Mouse (Mus musculus) gastrocnemius, adult 2 months (tissue): ENCODE measurements at regions not wholly inside any gene's neighbourhood (a gene's known extent, or its start where the extent isn't known, plus 50 kb on each side); places are given as distances from the start of the nearest gene placed in this dataset.

Source experiments
- DNase-seq: peaks from one replicate; pipeline ENCODE4 v3.0.0; 2022
- H3K27ac ChIP-seq: fragments of 200-600 bp; 2 replicates; pipeline ENCODE4 v1.8.1; 2022; ENCODE audit warnings: mild to moderate bottlenecking
- H3K4me3 ChIP-seq: fragments of 200-600 bp; 2 replicates; pipeline ENCODE4 v1.8.1; 2022; ENCODE audit warnings: mild to moderate bottlenecking, moderate library complexity
- CTCF ChIP-seq: fragments of 200-600 bp; IDR thresholded peaks from 2 replicates; pipeline ENCODE4 v1.8.1; 2022; ENCODE audit warnings: antibody characterized with exemption, mild to moderate bottlenecking, moderate library complexity
- intact Hi-C: fragments of 180-260 bp; cut with DNase I; formaldehyde crosslinking; loops from one replicate; pipeline ENCODE4 v1.15.1; 2025

DNA sequence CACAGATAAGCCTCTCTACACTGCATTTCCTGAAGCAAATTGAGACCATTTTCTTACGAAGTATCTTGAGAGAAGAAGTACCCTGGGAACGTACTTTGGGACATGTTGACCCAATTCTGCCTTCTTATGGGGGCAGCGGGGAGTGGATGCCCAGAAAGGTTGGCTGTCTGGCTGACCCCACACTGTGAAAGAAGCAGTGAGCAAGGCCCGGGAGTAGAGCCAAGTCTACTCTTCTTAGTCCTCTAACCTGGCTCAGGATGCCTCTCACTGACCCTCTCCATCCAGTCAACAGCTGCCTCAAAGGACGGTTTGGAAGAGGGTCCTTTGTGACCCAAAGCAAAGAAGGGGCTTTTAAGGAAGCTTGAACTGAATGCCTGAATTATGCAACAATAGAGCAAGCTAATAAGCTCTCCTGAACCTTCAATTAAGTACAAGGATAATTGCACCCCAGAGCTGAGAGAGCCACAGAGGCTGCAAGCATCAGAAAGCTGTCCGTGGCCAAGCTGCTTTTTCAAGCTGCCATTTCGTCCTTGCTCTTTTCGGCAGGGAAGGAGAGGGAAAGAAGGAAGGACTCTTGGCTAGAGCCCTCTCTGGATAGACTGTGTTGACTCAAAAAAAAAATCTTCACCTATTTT lies 70.3 kb downstream of the Pctp start:
- no peak for TF ChIP-seq CTCF
- DNase-seq: peak; percentile 19
- Histone ChIP-seq H3K27ac (no peak overlapping the region), H3K4me3 (no peak overlapping the region)
- intact Hi-C loops: no loop called here

DNA sequence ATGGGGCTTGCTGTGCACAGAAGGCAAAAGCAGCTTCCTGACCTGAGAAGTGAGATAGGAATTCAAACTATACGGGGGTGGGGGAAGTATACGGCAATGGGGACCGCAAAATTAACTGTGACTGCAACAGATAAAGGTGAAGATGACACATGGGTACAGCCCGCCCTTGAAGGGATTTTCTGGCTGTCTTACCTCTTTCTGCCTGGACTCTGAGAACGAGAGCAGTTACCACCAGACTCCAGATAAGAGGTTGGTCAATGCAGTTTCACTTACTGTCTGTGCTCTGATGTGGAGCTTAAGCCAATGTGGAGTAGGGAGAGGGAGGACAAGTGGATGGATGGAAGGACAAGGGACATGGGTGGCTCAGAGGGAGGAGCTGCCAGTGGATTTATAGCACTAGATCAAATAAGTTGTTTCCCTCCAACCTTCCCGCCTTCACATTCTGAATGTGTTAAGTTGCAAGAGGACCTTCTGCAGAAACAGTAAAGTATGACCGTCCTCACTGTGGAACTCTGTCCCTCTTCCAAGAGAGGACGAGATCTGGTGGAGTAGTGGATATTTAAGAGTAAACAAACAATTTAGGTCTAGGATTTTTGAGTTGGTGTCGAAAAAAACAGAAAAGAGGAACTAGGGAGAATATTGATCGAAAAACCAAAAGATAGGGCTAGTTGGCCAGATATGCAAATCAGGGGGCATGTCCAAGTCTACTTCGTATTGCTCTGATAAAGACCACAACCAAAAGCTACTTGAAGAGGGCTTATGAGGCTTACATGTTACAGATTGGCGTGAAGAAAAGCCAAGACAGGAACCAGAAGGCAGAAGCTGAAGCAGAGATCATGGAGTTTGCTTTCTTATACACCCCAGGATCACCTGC lies 73.3 kb downstream of the Pctp start:
- intact Hi-C loops: loop anchor here (10.0 kb wide), 3 partner anchors 205 to 505 kb away; no protein-coding TSS in a partner anchor

DNA sequence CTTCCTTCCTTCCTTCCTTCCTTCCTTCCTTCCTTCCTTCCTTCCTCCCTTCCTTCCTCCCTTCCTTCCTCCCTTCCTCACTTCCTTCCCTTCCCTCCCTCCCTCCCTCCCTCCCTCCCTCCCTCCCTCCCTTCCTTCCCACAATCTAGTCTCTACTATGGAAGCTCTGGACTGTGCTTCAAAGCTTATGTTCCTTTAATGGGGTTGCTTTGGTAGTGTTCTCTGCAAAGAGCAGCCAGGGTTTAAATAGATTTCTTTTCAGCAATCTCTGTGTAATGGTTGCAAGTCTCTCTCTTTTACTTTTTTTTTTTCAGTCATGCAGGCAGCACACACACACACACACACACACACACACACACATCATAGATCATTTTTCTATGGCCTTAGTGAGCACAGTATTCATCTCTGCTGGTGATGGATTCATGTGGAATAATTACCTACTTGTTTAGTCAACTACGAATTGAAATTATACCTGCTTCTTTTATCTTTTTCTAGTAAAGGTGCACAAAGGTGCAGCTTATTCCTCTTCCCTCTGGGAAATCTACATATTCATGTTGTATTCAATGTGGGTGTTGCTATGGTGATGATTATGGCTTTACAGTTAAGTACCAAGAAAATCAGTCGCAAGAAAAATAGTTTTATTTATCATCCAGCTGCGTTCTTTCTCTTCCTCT lies 75.1 kb downstream of the Pctp start:
- TF ChIP-seq CTCF: no peak
- H3K4me3 ChIP-seq: no peak overlapping the region
- H3K27ac ChIP-seq: no peak overlapping the region
- intact Hi-C loops: loop anchor here (10.0 kb wide), 3 partner anchors 203 to 503 kb away; no protein-coding TSS in a partner anchor
- no peak for DNase-seq

More for the DNA sequence above, 73.3 kb downstream of the Pctp start:
- H3K4me3 ChIP-seq: no peak overlapping the region
- TF ChIP-seq CTCF: no peak
- no peak overlapping the region for H3K27ac ChIP-seq
- no peak for DNase-seq

DNA sequence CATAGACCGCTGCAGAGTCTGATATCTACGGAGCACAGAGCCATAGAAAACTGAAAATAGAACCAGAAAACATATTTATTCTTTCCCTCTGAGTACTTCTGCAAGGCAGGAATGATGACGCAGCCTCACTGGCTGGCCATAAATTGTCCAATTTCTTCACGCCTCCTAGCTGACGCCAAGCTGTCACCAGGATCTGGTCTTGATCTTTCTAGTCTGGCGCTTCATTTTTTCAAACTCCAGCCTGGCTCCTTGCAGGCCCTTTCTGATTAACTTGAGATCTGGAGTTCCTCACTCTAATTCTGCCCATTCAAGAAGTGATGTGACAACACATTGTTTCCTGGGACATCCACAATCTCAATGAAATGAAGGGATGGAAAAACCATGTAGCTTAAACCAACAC lies 80.1 kb downstream of the Pctp start:
- intact Hi-C loops: loop anchor here (10.0 kb wide), 3 partner anchors 198 to 498 kb away; no protein-coding TSS in a partner anchor
- TF ChIP-seq CTCF: no peak
- no peak for DNase-seq
- Histone ChIP-seq H3K4me3 (no peak overlapping the region), H3K27ac (no peak overlapping the region)

DNA sequence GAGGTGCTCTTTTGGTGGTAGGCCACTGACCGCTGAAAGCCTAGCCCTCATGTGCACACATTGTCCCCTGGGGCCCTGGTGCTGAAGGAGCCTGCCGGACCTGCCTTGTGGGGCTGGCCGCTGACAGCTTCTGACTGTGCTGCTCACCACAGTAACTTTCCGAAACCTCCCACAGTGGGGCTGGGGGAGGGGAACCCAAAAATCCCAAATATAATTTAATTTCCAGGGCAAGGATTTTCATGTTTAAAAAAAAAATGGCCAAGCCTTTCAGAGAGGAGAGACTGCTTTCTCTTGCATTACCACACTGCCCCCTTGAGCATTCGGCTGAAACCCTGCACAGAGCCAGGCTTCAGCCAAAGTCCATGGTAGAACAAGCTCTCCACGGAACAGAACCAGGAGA lies 81.5 kb downstream of the Pctp start:
- intact Hi-C loops: loop anchor here (10.0 kb wide), 3 partner anchors 196 to 496 kb away; no protein-coding TSS in a partner anchor
- peak; percentile 65 for TF ChIP-seq CTCF
- peak; percentile 45 for DNase-seq
- H3K27ac ChIP-seq: no peak overlapping the region
- no peak overlapping the region for H3K4me3 ChIP-seq

DNA sequence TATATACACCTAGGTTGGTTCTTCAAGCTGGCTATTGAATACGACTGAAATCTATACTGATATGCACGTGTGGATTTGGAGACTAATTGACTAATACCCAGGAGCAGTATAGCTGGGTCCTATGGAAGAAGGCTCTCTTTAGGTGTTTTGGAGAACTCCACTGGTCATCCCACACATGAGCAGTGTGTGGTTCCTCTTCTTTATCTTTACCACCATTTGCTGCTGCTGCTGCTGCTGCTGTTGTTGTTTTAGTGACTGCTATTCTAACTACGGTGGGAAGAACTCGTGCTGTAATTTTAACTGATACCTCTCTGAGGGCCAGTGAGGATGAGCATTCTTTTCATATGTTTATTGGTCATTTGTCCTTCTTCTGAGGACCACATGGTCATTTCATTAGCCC lies 86.9 kb downstream of the Pctp start:
- intact Hi-C loops: no loop called here
- no peak for DNase-seq
- H3K27ac ChIP-seq: no peak overlapping the region
- no peak for TF ChIP-seq CTCF
- H3K4me3 ChIP-seq: no peak overlapping the region

DNA sequence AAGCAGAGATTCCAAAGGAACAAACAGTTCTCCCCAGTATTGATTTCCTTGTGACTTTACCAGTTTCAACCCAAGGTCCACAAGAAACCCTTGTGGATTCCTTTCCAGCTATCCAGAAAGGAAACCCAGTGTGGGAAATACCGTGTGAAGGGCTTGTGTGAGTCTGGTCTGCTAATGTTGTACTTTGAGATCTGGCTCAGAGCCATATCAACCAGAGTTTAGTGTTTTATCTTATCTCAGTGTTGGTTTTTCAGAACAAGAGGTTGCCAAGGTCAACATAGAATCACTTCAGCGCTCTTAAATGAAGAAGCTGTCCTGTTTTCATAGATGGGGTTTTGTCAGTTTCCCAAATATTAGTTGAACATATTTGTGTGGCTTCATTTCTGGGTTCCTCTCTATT lies 88.1 kb downstream of the Pctp start:
- intact Hi-C loops: no loop called here
- TF ChIP-seq CTCF: no peak
- DNase-seq: no peak
- Histone ChIP-seq H3K4me3 (no peak overlapping the region), H3K27ac (no peak overlapping the region)

DNA sequence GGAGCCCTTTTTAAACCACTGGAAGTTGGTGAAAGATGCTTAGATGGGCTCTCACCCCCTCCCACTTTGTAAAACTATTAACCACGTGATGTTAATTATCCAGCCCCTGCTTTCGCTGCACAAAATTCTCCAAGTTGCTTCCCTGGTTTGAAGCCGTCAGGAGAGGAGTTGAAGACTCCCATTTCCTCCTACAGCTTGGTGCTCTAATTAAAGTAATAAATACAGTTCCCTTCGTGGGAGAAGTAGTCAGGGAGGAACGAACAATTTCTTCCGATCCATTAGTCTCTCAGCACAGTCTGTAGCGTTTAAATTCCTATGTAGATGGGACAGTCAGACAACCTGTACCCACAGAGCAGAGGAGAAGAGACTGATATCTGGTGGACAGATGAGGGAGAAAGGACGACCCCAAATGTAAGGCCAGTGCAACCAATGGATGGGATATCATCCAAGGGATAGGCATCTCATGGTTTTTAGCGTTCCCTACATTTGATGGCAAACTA lies 101.4 kb downstream of the Pctp start:
- H3K27ac ChIP-seq: no peak overlapping the region
- DNase-seq: no peak
- intact Hi-C loops: no loop called here
- TF ChIP-seq CTCF: no peak
- H3K4me3 ChIP-seq: no peak overlapping the region

DNA sequence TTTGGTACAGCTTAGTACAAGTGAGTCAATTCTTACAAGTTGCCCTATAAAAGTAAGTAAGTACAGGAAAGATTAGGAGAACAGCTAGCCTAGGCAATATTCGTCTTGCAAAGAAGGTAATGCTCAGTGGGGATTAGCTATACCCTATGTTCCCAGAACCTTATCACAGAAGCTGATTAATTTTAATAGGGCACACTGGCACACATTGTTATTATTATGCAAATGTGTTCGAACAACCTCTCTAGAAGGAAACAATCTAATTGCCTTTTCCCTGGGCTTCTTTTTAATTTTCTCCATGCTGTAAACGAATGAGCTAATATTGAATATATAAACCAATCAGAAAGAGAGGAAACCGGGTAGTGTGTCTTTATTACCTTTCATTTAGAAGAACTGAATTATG lies 104.2 kb downstream of the Pctp start:
- TF ChIP-seq CTCF: no peak
- H3K4me3 ChIP-seq: no peak overlapping the region
- H3K27ac ChIP-seq: no peak overlapping the region
- no peak for DNase-seq
- intact Hi-C loops: no loop called here

DNA sequence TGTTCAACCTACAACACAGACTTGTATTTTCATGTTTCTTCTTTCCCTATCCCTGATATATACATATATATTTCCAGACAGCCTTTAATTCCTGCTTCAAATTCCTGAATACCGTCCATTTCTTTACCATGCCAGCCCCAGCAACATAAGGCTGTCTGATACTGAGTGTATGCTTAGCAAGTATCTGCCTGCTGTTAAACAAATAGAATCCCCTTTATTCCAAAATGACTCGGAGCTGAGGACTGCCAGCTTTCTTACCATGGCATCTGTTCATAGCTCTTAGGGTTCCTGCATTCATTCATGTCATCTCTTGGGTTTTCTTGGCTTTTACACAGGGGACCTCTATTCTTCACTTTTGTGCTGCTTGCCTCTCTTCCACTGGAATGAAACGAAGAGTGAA lies 105.8 kb downstream of the Pctp start:
- Histone ChIP-seq H3K4me3 (no peak overlapping the region), H3K27ac (no peak overlapping the region)
- TF ChIP-seq CTCF: no peak
- intact Hi-C loops: no loop called here
- DNase-seq: no peak

DNA sequence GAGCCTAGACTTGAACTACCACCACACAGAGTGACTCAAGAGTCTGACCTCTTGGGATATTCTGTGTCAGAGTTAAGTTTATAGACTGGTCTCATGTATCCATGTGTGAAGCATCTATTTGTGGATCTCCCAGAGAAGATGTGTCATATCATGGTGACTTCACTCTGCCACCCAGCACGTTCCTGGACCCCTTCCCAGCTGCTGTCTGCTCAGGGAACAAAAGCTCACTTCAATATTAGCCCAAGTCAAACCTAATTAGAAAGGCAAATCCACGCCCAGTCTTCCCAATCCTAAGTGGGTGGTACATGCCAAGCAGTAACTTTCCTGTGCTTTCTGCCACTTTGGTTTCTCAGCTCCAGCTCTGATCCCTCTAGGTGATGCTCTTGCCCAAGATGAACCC lies 94.1 kb upstream of the Ankfn1 start:
- peak; percentile 20 for DNase-seq
- TF ChIP-seq CTCF: no peak
- intact Hi-C loops: no loop called here
- H3K4me3 ChIP-seq: no peak overlapping the region
- H3K27ac ChIP-seq: no peak overlapping the region

DNA sequence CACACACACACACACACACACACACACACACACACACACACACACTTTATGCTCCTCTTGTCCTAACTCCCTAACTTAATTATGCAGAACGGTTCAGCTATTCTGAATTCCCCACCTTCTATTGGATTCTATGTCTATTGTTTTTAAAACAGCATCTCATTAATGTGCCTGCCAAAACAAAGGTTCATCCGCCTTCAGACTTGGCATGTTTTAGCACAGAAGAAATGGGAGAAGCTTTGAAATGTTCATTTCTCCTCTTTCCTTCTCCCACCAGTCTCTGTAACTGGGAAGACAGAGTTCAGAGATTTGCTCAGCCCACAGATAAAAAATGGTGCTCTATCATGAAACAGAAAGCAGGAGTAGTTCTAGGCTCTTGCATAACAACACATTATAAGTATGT lies 90.1 kb upstream of the Ankfn1 start:
- Histone ChIP-seq H3K27ac (no peak overlapping the region), H3K4me3 (no peak overlapping the region)
- TF ChIP-seq CTCF: no peak
- no peak for DNase-seq
- intact Hi-C loops: no loop called here
